Mouse (Mus musculus): ENCODE data around the gene Bag3. TPM values are rescaled to one million over a fixed set of nuclear protein-coding genes. Genes with fewer than 3 reads are reported as not detected.
A peak's percentile ranks its signal among the peaks of the same experiment; 100 is the strongest.

The Bag3 gene
- polyA plus RNA-seq, 1 experiment from 2014 or later, result 1.3 TPM

DNA sequence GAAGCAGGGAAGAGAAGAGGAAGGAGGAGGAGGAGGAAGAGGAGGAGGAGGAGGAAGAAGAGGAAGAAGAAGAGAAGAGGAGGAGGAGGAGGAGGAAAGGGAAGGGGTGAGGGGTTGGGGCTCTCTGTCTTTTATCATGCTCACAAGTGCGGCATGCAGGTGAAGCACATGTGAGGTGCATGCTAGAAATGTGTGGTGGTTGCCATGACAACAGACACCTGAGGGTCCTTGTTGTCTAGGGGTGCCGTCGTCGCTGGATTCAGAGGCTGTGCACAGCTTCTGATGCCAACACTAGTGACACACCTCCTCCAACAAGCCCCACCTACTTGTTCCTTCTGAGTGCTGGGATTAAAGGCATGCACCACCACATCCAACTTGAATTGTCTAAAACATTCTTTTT is 7.1 kb upstream of the Bag3 start:
- H3K4me1 ChIP-seq (ENCODE audit: control insufficient read depth, insufficient read depth, low read length), result no peaks in the 10 kb centered on the region
- no peak overlapping the region for H3K27ac ChIP-seq (ENCODE audit: low read depth, low read length)
- H3K9me3 ChIP-seq (ENCODE audit: control insufficient read depth, low read length), result no peaks in the 10 kb centered on the region
- H3K9ac ChIP-seq (replicated peaks; ENCODE audit: low read depth, low read length), result no peak overlapping the region
- no peak overlapping the region for H3K4me2 ChIP-seq (ENCODE audit: low read depth, low read length)
- no peak for ATAC-seq (ENCODE audit: low read depth)
- H3K27me3 ChIP-seq (ENCODE audit: control insufficient read depth, insufficient read depth, low read length), result no peaks in the 10 kb centered on the region
- 53% methylated on average over 4 of the region's 4 CpGs for WGBS
- H3K4me3 ChIP-seq (ENCODE audit: low read depth, low read length), result no peak overlapping the region
- no peaks in the 10 kb centered on the region for H3K36me3 ChIP-seq (ENCODE audit: control insufficient read depth, insufficient read depth, low read length)

DNA sequence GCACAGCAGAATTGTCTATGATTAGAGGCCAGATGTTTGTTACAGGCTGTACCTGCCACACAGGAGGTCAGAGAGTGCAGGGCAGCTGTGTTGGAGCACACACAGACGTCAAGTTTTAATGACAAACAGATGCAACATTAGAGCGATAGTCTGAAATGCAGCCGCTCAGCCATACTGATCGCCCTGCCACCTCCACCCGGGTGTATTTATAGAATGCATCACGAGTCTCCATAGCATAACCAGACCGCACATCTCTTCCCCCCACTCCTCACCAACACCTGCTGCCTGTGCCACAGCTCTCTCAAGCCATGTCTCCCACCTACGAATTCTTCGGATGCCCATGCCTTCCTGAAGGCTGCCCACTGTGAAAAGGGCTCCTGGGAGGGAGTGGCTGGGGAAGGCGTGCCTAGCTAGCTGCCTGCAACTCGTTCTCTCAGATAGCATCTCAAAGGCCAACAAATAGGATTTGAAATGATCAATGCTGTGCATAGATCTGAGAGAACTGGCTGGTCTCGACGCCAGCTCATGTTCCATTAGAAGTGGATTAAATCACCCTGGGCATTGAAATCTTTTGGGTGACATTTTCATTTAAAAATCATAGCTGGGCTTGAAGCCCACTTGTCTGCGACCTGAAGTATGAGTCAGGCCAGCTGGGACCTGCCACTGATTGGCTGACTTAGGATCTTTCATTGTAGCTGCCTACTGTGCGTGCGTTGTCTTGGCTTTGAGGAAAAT is 3.9 kb upstream of the Bag3 start:
- 75% methylated on average over 16 of the region's 16 CpGs for whole genome bisulfite sequencing
- H3K4me3 ChIP-seq (ENCODE audit: low read depth, low read length), result no peak overlapping the region
- H3K9ac ChIP-seq (replicated peaks; ENCODE audit: low read depth, low read length), result no peak overlapping the region
- H3K4me1 ChIP-seq (ENCODE audit: control insufficient read depth, insufficient read depth, low read length), result peaks cover 5% of the 10 kb centered on the region; the same call in 1 of the 2 replicates
- H3K27ac ChIP-seq (ENCODE audit: low read depth, low read length), result no peak overlapping the region
- H3K9me3 ChIP-seq (ENCODE audit: control insufficient read depth, low read length), result no peaks in the 10 kb centered on the region
- H3K4me2 ChIP-seq (ENCODE audit: low read depth, low read length), result no peak overlapping the region
- no peaks in the 10 kb centered on the region for H3K36me3 ChIP-seq (ENCODE audit: control insufficient read depth, insufficient read depth, low read length)
- peaks cover 15% of the 10 kb centered on the region for H3K27me3 ChIP-seq (ENCODE audit: control insufficient read depth, insufficient read depth, low read length)
- no peak for ATAC-seq (ENCODE audit: low read depth)

DNA sequence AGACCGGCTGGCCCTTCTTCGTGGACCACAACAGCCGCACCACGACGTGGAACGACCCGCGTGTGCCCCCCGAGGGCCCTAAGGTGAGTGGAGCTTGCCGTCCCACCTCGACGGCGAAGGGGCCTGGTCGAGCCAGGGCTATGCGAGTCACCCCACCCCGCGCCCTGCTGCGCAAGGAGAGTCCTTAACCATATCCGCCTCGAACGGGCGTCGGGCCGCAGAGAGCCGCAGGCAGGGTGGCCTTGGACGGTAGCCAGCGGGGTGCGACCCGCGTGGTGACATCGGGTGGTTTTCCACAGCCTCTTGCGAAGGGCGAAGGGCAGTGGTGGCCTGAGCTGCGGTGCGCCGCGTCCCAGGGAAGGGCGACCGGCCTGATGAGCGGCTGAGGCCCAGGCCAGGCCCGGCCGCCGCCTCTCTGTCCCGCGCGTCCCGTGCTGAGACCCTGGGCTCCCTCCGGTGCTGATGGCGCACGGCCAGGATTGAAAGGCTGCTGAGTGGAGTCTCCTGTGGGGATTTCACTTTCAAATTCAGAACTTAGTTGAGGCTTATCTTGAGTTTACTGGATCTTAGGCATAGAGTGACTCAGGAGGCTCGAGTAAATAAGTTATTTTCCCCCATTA is 656 bp downstream of the Bag3 start:
- Histone ChIP-seq H3K4me3 (ENCODE audit: low read depth, low read length) (peak overlapping the region; percentile 34), H3K4me1 (ENCODE audit: control insufficient read depth, insufficient read depth, low read length) (peaks cover 5% of the 10 kb centered on the region; the same call in 1 of the 2 replicates), H3K9me3 (ENCODE audit: control insufficient read depth, low read length) (no peaks in the 10 kb centered on the region), H3K9ac (replicated peaks; ENCODE audit: low read depth, low read length) (peak overlapping the region; percentile 43), H3K27me3 (ENCODE audit: control insufficient read depth, insufficient read depth, low read length) (peaks cover 15% of the 10 kb centered on the region), H3K27ac (ENCODE audit: low read depth, low read length) (peak overlapping the region; percentile 34; the same call in 1 of the 2 replicates), H3K36me3 (ENCODE audit: control insufficient read depth, insufficient read depth, low read length) (no peaks in the 10 kb centered on the region), H3K4me2 (ENCODE audit: low read depth, low read length) (peak overlapping the region; percentile 56)
- ATAC-seq (ENCODE audit: low read depth), result peak; percentile 38; the same call in 1 of the 2 replicates
- 2% methylated on average over 51 of the region's 51 CpGs for WGBS

DNA sequence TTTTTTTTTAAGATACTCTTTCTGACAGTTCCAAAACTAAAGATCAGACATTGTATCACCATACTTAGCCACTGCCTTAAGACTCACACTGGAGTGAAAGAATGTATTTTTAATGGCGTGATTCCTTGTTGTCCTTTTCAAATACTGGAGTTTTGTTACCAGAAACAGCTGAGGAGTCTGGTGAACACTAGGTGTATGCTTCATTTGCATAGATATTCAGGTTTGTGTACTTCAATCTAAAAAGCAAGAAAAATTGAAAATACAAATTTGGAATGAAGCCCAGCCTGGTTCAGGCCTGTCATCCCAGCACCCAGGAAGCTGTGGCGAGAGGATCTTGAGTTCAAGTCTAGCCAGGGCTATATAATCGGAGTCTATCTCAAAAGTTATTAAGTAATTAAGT is 1.2 kb downstream of the Bag3 start:
- 86% methylated on average over 3 of the region's 3 CpGs for WGBS
- no peak overlapping the region for H3K9ac ChIP-seq (replicated peaks; ENCODE audit: low read depth, low read length)

DNA sequence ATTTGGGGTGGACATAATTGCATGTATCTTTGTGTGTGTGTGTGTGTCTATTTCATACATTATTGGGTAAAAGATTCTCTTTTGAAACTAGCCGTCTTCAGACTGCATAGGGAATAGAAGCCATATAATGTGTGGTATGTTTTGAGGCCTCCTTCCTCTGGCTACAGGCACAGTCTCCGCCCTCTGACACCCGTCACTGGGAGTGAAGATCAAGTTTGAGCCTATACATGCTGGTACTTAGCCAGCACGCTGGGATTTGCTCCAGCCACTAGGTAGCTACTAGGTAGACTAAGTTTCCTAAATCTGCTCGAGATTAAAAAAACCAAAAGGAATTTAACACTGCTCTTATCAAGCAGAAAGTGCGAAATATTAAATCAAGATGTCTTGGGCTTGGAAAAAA is 3.2 kb downstream of the Bag3 start:
- Histone ChIP-seq H3K27me3 (ENCODE audit: control insufficient read depth, insufficient read depth, low read length) (peaks cover 15% of the 10 kb centered on the region), H3K4me3 (ENCODE audit: low read depth, low read length) (no peak overlapping the region), H3K4me1 (ENCODE audit: control insufficient read depth, insufficient read depth, low read length) (peaks cover 12% of the 10 kb centered on the region), H3K4me2 (ENCODE audit: low read depth, low read length) (no peak overlapping the region), H3K9ac (replicated peaks; ENCODE audit: low read depth, low read length) (no peak overlapping the region), H3K27ac (ENCODE audit: low read depth, low read length) (no peak overlapping the region), H3K9me3 (ENCODE audit: control insufficient read depth, low read length) (no peaks in the 10 kb centered on the region), H3K36me3 (ENCODE audit: control insufficient read depth, insufficient read depth, low read length) (no peaks in the 10 kb centered on the region)
- 86% methylated on average over 6 of the region's 6 CpGs for WGBS
- ATAC-seq (ENCODE audit: low read depth), result no peak

More for the DNA sequence above, 1.2 kb downstream of the Bag3 start:
- Histone ChIP-seq H3K4me3 (ENCODE audit: low read depth, low read length) (peak overlapping the region; percentile 34; the same call in 1 of the 2 replicates), H3K4me1 (ENCODE audit: control insufficient read depth, insufficient read depth, low read length) (peaks cover 5% of the 10 kb centered on the region; the same call in 1 of the 2 replicates), H3K9me3 (ENCODE audit: control insufficient read depth, low read length) (no peaks in the 10 kb centered on the region), H3K4me2 (ENCODE audit: low read depth, low read length) (peak overlapping the region; percentile 56; the same call in 1 of the 2 replicates), H3K27me3 (ENCODE audit: control insufficient read depth, insufficient read depth, low read length) (peaks cover 15% of the 10 kb centered on the region), H3K36me3 (ENCODE audit: control insufficient read depth, insufficient read depth, low read length) (no peaks in the 10 kb centered on the region), H3K27ac (ENCODE audit: low read depth, low read length) (no peak overlapping the region)
- no peak for ATAC-seq (ENCODE audit: low read depth)

DNA sequence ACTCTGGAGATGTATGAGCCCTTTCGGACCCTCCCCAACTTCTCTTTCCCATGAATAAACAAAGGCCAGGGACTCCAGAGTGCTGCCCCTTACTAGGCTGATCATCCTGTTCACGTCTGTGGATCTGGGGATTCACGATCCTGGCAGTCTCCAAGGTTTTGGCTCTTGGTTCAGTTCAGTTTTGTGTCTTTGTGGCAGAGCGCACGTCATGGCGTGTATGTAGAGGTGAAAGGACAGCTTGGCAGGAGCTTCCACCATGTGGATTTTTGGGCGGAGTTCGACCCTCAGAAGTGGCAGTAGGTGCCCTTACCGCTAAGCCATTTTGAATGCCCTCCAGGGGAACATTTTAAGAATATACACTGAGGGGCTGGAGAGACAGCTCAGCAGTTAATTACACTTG is 5.2 kb downstream of the Bag3 start:
- no peak overlapping the region for H3K9ac ChIP-seq (replicated peaks; ENCODE audit: low read depth, low read length)
- no peak overlapping the region for H3K27ac ChIP-seq (ENCODE audit: low read depth, low read length)
- ATAC-seq (ENCODE audit: low read depth), result no peak
- H3K4me2 ChIP-seq (ENCODE audit: low read depth, low read length), result no peak overlapping the region
- no peaks in the 10 kb centered on the region for H3K36me3 ChIP-seq (ENCODE audit: control insufficient read depth, insufficient read depth, low read length)
- no peaks in the 10 kb centered on the region for H3K9me3 ChIP-seq (ENCODE audit: control insufficient read depth, low read length)
- H3K4me1 ChIP-seq (ENCODE audit: control insufficient read depth, insufficient read depth, low read length), result peaks cover 17% of the 10 kb centered on the region
- 77% methylated on average over 9 of the region's 9 CpGs for WGBS
- H3K27me3 ChIP-seq (ENCODE audit: control insufficient read depth, insufficient read depth, low read length), result peaks cover 6% of the 10 kb centered on the region; the same call in 1 of the 2 replicates
- H3K4me3 ChIP-seq (ENCODE audit: low read depth, low read length), result no peak overlapping the region

DNA sequence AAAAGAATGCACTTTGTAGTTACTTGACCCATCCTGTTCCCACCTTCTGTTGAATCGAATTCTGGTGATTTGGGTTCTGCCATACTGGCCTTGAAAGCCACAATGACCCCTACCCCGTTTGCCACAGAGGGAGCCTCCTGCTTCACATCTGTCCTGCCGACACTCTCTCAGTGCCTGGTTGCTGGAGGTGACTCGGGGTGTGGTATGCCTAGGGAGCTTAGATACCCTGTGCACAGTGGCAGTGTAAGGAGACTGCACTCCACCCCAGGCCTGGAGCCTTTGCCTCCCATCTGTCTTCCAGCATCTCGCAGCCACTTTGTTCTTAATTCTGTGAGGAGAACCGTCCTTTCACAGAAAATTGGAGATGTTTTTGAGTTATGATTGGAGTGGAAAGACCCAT is 5.7 kb downstream of the Bag3 start:
- H3K36me3 ChIP-seq (ENCODE audit: control insufficient read depth, insufficient read depth, low read length), result no peaks in the 10 kb centered on the region
- H3K27ac ChIP-seq (ENCODE audit: low read depth, low read length), result no peak overlapping the region
- H3K9me3 ChIP-seq (ENCODE audit: control insufficient read depth, low read length), result no peaks in the 10 kb centered on the region
- H3K9ac ChIP-seq (replicated peaks; ENCODE audit: low read depth, low read length), result no peak overlapping the region
- H3K4me3 ChIP-seq (ENCODE audit: low read depth, low read length), result no peak overlapping the region
- ATAC-seq (ENCODE audit: low read depth), result no peak
- H3K27me3 ChIP-seq (ENCODE audit: control insufficient read depth, insufficient read depth, low read length), result 0 out of 2 replicates have a peak, but pooled peaks cover 2% of the 10 kb centered on the region
- H3K4me1 ChIP-seq (ENCODE audit: control insufficient read depth, insufficient read depth, low read length), result peaks cover 14% of the 10 kb centered on the region
- 47% methylated on average over 6 of the region's 6 CpGs for WGBS
- no peak overlapping the region for H3K4me2 ChIP-seq (ENCODE audit: low read depth, low read length)

DNA sequence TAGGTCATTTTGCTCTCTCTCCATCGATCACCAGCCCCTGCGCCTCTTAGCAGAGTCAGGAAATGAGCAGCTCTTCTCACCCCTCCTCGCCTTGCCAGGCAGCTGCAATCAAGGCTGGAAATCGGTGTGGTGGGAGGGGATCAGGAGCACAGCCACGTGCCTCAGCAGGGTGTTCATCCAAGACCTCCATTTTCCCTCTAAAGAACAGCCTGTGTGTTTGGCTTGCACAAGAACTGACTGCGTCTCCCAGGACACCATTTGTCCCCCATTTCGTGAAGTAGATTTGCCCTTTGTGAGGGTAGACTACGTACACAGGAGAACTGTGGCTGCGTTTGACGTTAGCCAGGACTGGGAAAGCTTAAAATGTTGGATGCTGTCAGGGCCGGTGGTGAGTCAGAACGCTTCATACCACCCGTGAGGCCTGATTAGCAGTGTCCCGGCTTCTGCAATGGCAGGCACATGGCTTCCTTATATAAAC is 6.2 kb downstream of the Bag3 start:
- ATAC-seq (ENCODE audit: low read depth), result peak; percentile 44; the same call in 1 of the 2 replicates
- 29% methylated on average over 14 of the region's 14 CpGs for WGBS
- H3K4me1 ChIP-seq (ENCODE audit: control insufficient read depth, insufficient read depth, low read length), result peaks cover 14% of the 10 kb centered on the region

DNA sequence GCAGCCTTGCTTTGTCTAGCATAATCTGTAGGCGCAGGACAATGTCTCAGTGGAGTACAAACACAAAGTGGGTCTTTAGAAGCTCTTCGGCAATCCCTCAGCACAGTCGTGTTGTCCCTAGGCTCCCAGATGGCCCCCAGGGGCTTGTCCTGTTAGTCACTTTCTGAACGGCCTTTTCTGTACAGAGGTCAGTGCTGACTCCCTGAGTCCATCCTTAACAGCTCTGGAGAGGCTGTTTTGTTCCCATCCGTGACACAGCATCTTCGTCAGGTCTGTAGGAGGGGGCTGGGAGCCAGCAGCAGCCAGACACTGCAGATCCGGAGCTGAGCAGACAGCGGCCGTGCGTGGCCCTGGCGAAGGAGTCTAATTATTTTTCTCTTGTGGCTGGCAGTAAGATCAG is 7.6 kb downstream of the Bag3 start:
- Histone ChIP-seq H3K4me3 (ENCODE audit: low read depth, low read length) (no peak overlapping the region), H3K9ac (replicated peaks; ENCODE audit: low read depth, low read length) (no peak overlapping the region; the same call in 1 of the 2 replicates), H3K36me3 (ENCODE audit: control insufficient read depth, insufficient read depth, low read length) (no peaks in the 10 kb centered on the region), H3K4me1 (ENCODE audit: control insufficient read depth, insufficient read depth, low read length) (peaks cover 24% of the 10 kb centered on the region), H3K9me3 (ENCODE audit: control insufficient read depth, low read length) (no peaks in the 10 kb centered on the region), H3K27ac (ENCODE audit: low read depth, low read length) (peak overlapping the region; percentile 60; the same call in 1 of the 2 replicates), H3K4me2 (ENCODE audit: low read depth, low read length) (peak overlapping the region; percentile 20; the same call in 1 of the 2 replicates), H3K27me3 (ENCODE audit: control insufficient read depth, insufficient read depth, low read length) (no peaks in the 10 kb centered on the region)
- peak; percentile 47; the same call in 1 of the 2 replicates for ATAC-seq (ENCODE audit: low read depth)
- 19% methylated on average over 11 of the region's 11 CpGs for WGBS

More for the DNA sequence above, 6.2 kb downstream of the Bag3 start:
- no peak overlapping the region for H3K4me3 ChIP-seq (ENCODE audit: low read depth, low read length)
- H3K4me2 ChIP-seq (ENCODE audit: low read depth, low read length), result no peak overlapping the region
- no peaks in the 10 kb centered on the region for H3K36me3 ChIP-seq (ENCODE audit: control insufficient read depth, insufficient read depth, low read length)
- no peaks in the 10 kb centered on the region for H3K9me3 ChIP-seq (ENCODE audit: control insufficient read depth, low read length)
- H3K27me3 ChIP-seq (ENCODE audit: control insufficient read depth, insufficient read depth, low read length), result no peaks in the 10 kb centered on the region
- no peak overlapping the region for H3K9ac ChIP-seq (replicated peaks; ENCODE audit: low read depth, low read length)
- no peak overlapping the region; the same call in 1 of the 2 replicates for H3K27ac ChIP-seq (ENCODE audit: low read depth, low read length)

Measured in neural tube, embryonic 14.5 days (tissue).